Mouse (Mus musculus) cerebellum, adult 9-11 months (tissue): ENCODE results near the gene Fam104a.
"Not testable (repeated sequence)": the region's sequence is repeated elsewhere in the genome, so short reads cannot be mapped to it uniquely, and the experiment has no call there.

Experiments
- DNase-seq: peaks from one replicate; pipeline ENCODE4 v3.0.0; 2022

The Fam104a gene

GRCm38 (mm10) chr11:113660940-113661339, 23.0 kb downstream of the Fam104a start:
- DNase-seq: peak; percentile 60

- DNase-seq: not testable (repeated sequence)
Measured at GRCm38 (mm10) chr11:113660213-113660612, 23.7 kb downstream of the Fam104a start.

GRCm38 (mm10) chr11:113658763-113659162, 25.2 kb downstream of the Fam104a start:
- no peak for DNase-seq

GRCm38 (mm10) chr11:113658319-113658718, 25.6 kb downstream of the Fam104a start:
- DNase-seq: peak; percentile 45

GRCm38 (mm10) chr11:113657221-113657620, 26.7 kb downstream of the Fam104a start:
- no peak for DNase-seq

- peak; percentile 98 for DNase-seq
Measured at GRCm38 (mm10) chr11:113656511-113656932, 27.4 kb downstream of the Fam104a start.

GRCm38 (mm10) chr11:113654561-113655270, 29.2 kb downstream of the Fam104a start:
- peak; percentile 50 for DNase-seq

GRCm38 (mm10) chr11:113654105-113654504, 29.9 kb downstream of the Fam104a start:
- no peak for DNase-seq

- DNase-seq: no peak
Measured at GRCm38 (mm10) chr11:113652516-113652915, 31.4 kb downstream of the Fam104a start.

GRCm38 (mm10) chr11:113651907-113652273, 32.1 kb downstream of the Fam104a start:
- peak; percentile 75 for DNase-seq

- peak; percentile 73 for DNase-seq
Measured at GRCm38 (mm10) chr11:113651206-113651906, 32.6 kb downstream of the Fam104a start.

- DNase-seq: peak; percentile 72
Measured at GRCm38 (mm10) chr11:113649353-113650210, 34.4 kb downstream of the Fam104a start, which contains the start of gene Slc39a11. Gene Slc39a11 (minus strand): TSS chr11:113650079.

GRCm38 (mm10) chr11:113648690-113649352, 35.1 kb downstream of the Fam104a start, which contains the start of gene Cog1:
Gene Cog1 (plus strand): TSS chr11:113649169.
- no peak for DNase-seq

GRCm38 (mm10) chr11:113648152-113648551, 35.8 kb downstream of the Fam104a start:
- peak; percentile 83 for DNase-seq

- DNase-seq: no peak
Measured at GRCm38 (mm10) chr11:113645181-113645580, 38.8 kb downstream of the Fam104a start.

- no peak for DNase-seq
Measured at GRCm38 (mm10) chr11:113638680-113639079, 45.3 kb downstream of the Fam104a start.

- DNase-seq: no peak
Measured at GRCm38 (mm10) chr11:113634699-113635121, 49.2 kb downstream of the Fam104a start.

GRCm38 (mm10) chr11:113633398-113633797, 50.6 kb downstream of the Fam104a start:
- DNase-seq: no peak

GRCm38 (mm10) chr11:113632303-113632702, 51.7 kb downstream of the Fam104a start:
- no peak for DNase-seq

GRCm38 (mm10) chr11:113631862-113632261, 52.1 kb downstream of the Fam104a start:
- no peak for DNase-seq

GRCm38 (mm10) chr11:113631302-113631701, 52.7 kb downstream of the Fam104a start:
- DNase-seq: no peak

- DNase-seq: no peak
Measured at GRCm38 (mm10) chr11:113630642-113631041, 53.3 kb downstream of the Fam104a start.
